Mouse (Mus musculus) cortical plate, adult 2 months (tissue): ENCODE results near the gene Pax3.

Experiments used
- CTCF ChIP-seq: fragments of 200-500 bp; IDR thresholded peaks from 2 replicates; pipeline ENCODE4 v1.5.1; 2011; ENCODE audit warnings: mild to moderate bottlenecking, control low read depth, low read length; ENCODE audit not compliant: insufficient read depth; ENCODE audit errors: extremely low read depth
- POLR2A ChIP-seq: fragments of 200-500 bp; IDR thresholded peaks from 2 replicates; pipeline ENCODE4 v1.6.1; 2011; ENCODE audit warnings: mild to moderate bottlenecking, low read length, control low read depth; ENCODE audit not compliant: insufficient read depth; ENCODE audit errors: extremely low read depth

DNA sequence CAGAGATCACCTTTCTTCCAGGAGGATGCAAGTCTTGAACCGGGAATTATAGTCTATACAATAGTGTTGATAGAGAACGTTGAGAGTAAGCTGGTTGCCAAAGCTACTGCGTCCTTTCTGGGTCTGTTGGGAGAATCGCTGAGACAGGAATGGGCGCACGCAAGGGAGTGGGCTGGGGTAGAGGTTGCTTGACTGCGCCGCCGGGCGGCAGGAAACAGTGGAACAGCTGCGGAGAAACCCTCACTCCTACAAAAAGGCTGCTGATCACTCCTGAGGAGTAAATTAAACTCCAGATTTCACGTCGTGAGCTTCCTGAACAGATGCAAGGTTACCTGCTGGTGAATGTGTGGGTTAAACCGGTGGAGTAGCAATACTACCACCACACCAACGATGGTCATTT, 3.3 kb upstream of the Pax3 start:
- no peak for TF ChIP-seq CTCF
- TF ChIP-seq POLR2A: no peak
